Mouse (Mus musculus) monocyte, adult 5-6 weeks (primary cell): ENCODE results near the gene Schip1. TPM values are rescaled to one million over a fixed set of nuclear protein-coding genes. Genes with fewer than 3 reads are reported as not detected.

Source experiments
- ATAC-seq: fragments of 153-309, 156-312 bp; replicated peaks from 2 replicates; pipeline ENCODE4 v1.8.0; 2017; ENCODE audit warnings: mild to moderate bottlenecking; ENCODE audit not compliant: low TSS enrichment, insufficient number of reproducible peaks, severe bottlenecking, poor library complexity, low FRiP score
- total RNA-seq: library from RNA; stranded (forward); fragments of 200-1000, 200-491, 200-594 nt; gene quantifications from 3 replicates; pipeline ENCODE4 v1.2.3, GENCODE M21; 2017

The Schip1 gene
- total RNA-seq, 1 experiment from 2014 or later, result 0.29 TPM

- no peak for ATAC-seq
These were observed 40.6 kb downstream of the Schip1 start for GRCm38 (mm10) chr3:68105081-68105685.

GRCm38 (mm10) chr3:68121338-68121737 is 56.7 kb downstream of the Schip1 start:
- no peak for ATAC-seq

GRCm38 (mm10) chr3:68126284-68126856 is 61.8 kb downstream of the Schip1 start:
- ATAC-seq, result no peak

- ATAC-seq, result no peak
These were observed 65.8 kb downstream of the Schip1 start for GRCm38 (mm10) chr3:68130386-68130785.

GRCm38 (mm10) chr3:68138833-68139627 is 74.4 kb downstream of the Schip1 start:
- no peak for ATAC-seq

- no peak for ATAC-seq
These were observed 86.1 kb downstream of the Schip1 start for GRCm38 (mm10) chr3:68150688-68151087.

- ATAC-seq, result no peak
These were observed 95.6 kb downstream of the Schip1 start for GRCm38 (mm10) chr3:68160175-68160574.

GRCm38 (mm10) chr3:68160760-68161159 is 96.2 kb downstream of the Schip1 start:
- no peak for ATAC-seq

GRCm38 (mm10) chr3:68178248-68178647 is 113.6 kb downstream of the Schip1 start:
- ATAC-seq, result no peak

- ATAC-seq, result no peak
These were observed 122.9 kb downstream of the Schip1 start for GRCm38 (mm10) chr3:68187471-68187870.

GRCm38 (mm10) chr3:68189100-68189499 is 124.5 kb downstream of the Schip1 start:
- no peak for ATAC-seq

GRCm38 (mm10) chr3:68196933-68197332 is 132.3 kb downstream of the Schip1 start:
- ATAC-seq, result no peak

GRCm38 (mm10) chr3:68201214-68201613 is 136.6 kb downstream of the Schip1 start:
- ATAC-seq, result no peak

- no peak for ATAC-seq
These were observed 137.7 kb downstream of the Schip1 start for GRCm38 (mm10) chr3:68202162-68202902.

- ATAC-seq, result no peak
These were observed 139.4 kb downstream of the Schip1 start for GRCm38 (mm10) chr3:68203934-68204467.

GRCm38 (mm10) chr3:68210422-68210821 is 145.8 kb downstream of the Schip1 start:
- no peak for ATAC-seq

GRCm38 (mm10) chr3:68221452-68221851 is 156.8 kb downstream of the Schip1 start:
- ATAC-seq, result no peak

GRCm38 (mm10) chr3:68239887-68240286 is 175.3 kb downstream of the Schip1 start:
- no peak for ATAC-seq

- ATAC-seq, result no peak
These were observed 178.6 kb downstream of the Schip1 start for GRCm38 (mm10) chr3:68243239-68243638.
